Mouse (Mus musculus): ENCODE data around the gene Bdh1.

DNA sequence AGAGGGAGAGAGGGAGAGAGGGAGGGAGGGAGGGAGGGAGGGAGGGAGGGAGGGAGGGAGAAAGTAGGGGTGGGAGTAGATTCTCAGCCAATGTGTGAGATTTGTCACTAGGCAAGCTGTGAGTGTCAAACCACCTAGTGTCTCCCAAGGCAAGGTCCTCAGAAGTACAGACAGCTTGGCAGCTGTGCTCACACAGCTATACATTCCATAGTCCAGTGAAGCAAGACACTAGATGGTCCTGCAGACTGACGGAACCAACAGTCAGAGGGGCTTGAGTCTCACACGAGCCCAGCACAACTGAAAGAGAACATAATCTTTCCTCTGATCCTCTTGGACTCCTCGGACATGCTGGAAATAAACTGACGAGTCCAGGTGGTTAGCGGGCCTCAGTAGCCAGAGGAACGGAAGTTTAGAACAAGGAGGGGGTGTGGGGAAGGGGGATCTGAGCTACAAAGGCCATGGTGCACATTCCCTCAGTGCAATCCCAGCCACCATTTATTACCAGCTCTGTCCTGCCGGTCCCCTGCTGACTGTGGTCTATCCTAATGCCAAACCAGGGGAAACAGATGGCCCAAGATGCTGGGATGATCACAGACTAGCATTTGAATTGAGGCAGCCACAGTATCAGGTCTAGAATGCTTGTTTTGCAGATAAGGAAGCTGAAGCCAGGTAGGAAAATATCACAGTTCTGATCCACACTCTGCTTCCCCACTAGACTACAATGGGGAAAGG lies 55.0 kb downstream of the Bdh1 start:
- no peak for TF ChIP-seq ZC3H11A (IDR thresholded peaks at IDR 0.05; ENCODE audit: borderline replicate concordance, low read depth, low read length)
- no peak for TF ChIP-seq CHD2 (IDR thresholded peaks at IDR 0.05; ENCODE audit: low read depth, low read length)
- TF ChIP-seq MAFK (IDR thresholded peaks at IDR 0.05; ENCODE audit: insufficient read depth, low read depth, low read length): no peak
- no peak for TF ChIP-seq ZNF384 (IDR thresholded peaks at IDR 0.05; ENCODE audit: low read depth, low read length)
- no peak for TF ChIP-seq HCFC1 (IDR thresholded peaks at IDR 0.05; ENCODE audit: borderline replicate concordance, insufficient read depth, low read length)
